Mouse (Mus musculus): ENCODE data around the gene Tas1r3. TPM values are rescaled to one million over a fixed set of nuclear protein-coding genes. Genes with fewer than 3 reads are reported as not detected.
A peak's percentile ranks its signal among the peaks of the same experiment; 100 is the strongest.

Gene Tas1r3
- total and polyA plus RNA-seq, 2 experiments: 0.35 to 0.37 TPM

DNA sequence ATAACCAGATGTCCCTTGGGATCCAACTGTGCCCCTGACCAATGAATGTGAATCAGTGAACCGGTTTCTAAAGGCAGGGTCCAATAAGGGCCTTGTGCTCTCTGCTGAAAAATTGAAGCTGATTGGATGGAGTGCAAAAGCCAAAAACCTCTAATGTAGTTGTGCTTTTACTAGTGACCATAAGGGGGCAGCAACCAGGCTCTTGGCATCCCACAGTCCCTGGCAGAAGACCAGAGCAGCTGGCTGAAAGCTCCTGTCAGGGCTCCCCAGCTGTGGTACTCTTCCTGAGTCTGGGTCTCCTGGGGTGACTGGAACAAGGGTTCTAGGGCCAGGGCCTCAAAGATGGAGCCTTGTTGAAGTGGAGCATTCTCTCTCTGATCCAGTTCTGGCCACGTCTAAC is 29.3 kb downstream of the Tas1r3 start:
- no peak overlapping the region; the same call in 1 of the 2 replicates for H3K27ac ChIP-seq (replicated peaks; ENCODE audit: insufficient read depth, low read depth, low read length)
- peaks cover 18% of the 10 kb centered on the region for H3K4me1 ChIP-seq (ENCODE audit: control insufficient read depth, insufficient read depth, low read length)
- TF ChIP-seq CTCF (IDR thresholded peaks at IDR 0.05; ENCODE audit: low read depth, low read length) (peak; percentile 80), POLR2A (IDR thresholded peaks at IDR 0.05; ENCODE audit: extremely low read depth, insufficient read depth, low read length) (no peak)
- no peaks in the 10 kb centered on the region for H3K36me3 ChIP-seq (ENCODE audit: control insufficient read depth, insufficient read depth, low read length)
- no peak overlapping the region for H3K9ac ChIP-seq (ENCODE audit: low read depth, low read length)
- 13% methylated on average over 2 of the region's 2 CpGs for WGBS
- H3K27me3 ChIP-seq (ENCODE audit: control insufficient read depth, insufficient read depth, low read length): no peaks in the 10 kb centered on the region
- no peak overlapping the region for H3K4me3 ChIP-seq (ENCODE audit: insufficient read depth, low read depth, low read length)
- peaks cover 8% of the 10 kb centered on the region; the same call in 1 of the 2 replicates for H3K79me2 ChIP-seq (ENCODE audit: control insufficient read depth, insufficient read depth, low read length)
- DNase-seq (ENCODE audit: extremely low read depth, low read depth, low spot score): peak; percentile 90

DNA sequence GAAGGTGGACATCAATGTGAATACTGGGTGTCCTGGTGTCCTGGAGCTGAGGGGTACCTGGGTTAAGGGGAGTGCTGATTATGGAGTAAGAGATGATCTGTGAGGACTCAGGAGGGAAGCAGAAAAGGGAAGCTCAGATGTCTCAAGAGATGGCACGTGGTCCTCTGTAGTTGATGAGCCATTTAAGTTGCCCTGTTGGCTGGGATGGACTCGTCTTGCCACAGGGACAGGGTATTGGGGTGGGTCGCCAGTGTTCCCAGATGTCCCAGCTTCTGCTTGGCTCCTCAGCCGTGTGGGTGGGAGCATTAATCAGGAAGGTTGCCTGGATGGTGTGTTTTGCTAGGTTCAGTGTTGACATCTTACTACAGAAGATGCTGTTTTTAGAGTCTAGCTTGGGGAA is 29.9 kb downstream of the Tas1r3 start:
- Histone ChIP-seq H3K27me3 (ENCODE audit: control insufficient read depth, insufficient read depth, low read length) (no peaks in the 10 kb centered on the region), H3K4me3 (ENCODE audit: insufficient read depth, low read depth, low read length) (no peak overlapping the region), H3K36me3 (ENCODE audit: control insufficient read depth, insufficient read depth, low read length) (peaks cover 1% of the 10 kb centered on the region; the same call in 1 of the 2 replicates), H3K9ac (ENCODE audit: low read depth, low read length) (no peak overlapping the region), H3K79me2 (ENCODE audit: control insufficient read depth, insufficient read depth, low read length) (peaks cover 8% of the 10 kb centered on the region; the same call in 1 of the 2 replicates), H3K27ac (replicated peaks; ENCODE audit: insufficient read depth, low read depth, low read length) (no peak overlapping the region), H3K4me1 (ENCODE audit: control insufficient read depth, insufficient read depth, low read length) (peaks cover 18% of the 10 kb centered on the region)
- no peak for DNase-seq (ENCODE audit: extremely low read depth, low read depth, low spot score)
- TF ChIP-seq CTCF (IDR thresholded peaks at IDR 0.05; ENCODE audit: low read depth, low read length): no peak
- no peak for TF ChIP-seq POLR2A (IDR thresholded peaks at IDR 0.05; ENCODE audit: extremely low read depth, insufficient read depth, low read length)
- WGBS: 87% methylated on average over 4 of the region's 4 CpGs

DNA sequence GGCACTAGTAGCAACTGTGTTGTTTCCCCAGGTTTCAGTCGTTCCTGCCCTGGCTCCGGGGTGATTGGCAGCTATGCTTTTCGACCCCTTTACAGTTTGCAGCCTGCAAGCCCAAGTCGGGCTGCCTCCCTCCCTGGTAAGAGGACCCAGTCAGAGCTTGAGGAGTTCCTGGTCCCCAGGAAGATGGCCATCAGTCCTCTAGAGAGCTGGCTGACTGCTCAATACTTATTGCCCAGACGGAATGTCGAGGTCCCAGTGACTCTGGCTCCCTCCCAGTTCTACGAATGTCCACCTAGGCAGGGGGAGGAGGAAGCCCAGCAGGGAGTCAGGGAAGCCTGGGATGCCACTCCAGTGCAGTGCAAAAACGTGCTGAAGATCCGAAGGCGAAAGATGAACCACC is 30.8 kb downstream of the Tas1r3 start:
- peaks cover 18% of the 10 kb centered on the region for H3K4me1 ChIP-seq (ENCODE audit: control insufficient read depth, insufficient read depth, low read length)
- WGBS: 30% methylated on average over 10 of the region's 10 CpGs
- peaks cover 5% of the 10 kb centered on the region for H3K36me3 ChIP-seq (ENCODE audit: control insufficient read depth, insufficient read depth, low read length)
- peak overlapping the region; percentile 92 for H3K4me3 ChIP-seq (ENCODE audit: insufficient read depth, low read depth, low read length)
- no peaks in the 10 kb centered on the region for H3K27me3 ChIP-seq (ENCODE audit: control insufficient read depth, insufficient read depth, low read length)
- peaks cover 8% of the 10 kb centered on the region; the same call in 1 of the 2 replicates for H3K79me2 ChIP-seq (ENCODE audit: control insufficient read depth, insufficient read depth, low read length)
- DNase-seq (ENCODE audit: extremely low read depth, low read depth, low spot score): no peak
- peak overlapping the region; percentile 76 for H3K27ac ChIP-seq (replicated peaks; ENCODE audit: insufficient read depth, low read depth, low read length)
- no peak for TF ChIP-seq CTCF (IDR thresholded peaks at IDR 0.05; ENCODE audit: low read depth, low read length)
- TF ChIP-seq POLR2A (IDR thresholded peaks at IDR 0.05; ENCODE audit: extremely low read depth, insufficient read depth, low read length): no peak
- H3K9ac ChIP-seq (ENCODE audit: low read depth, low read length): peak overlapping the region; percentile 94

DNA sequence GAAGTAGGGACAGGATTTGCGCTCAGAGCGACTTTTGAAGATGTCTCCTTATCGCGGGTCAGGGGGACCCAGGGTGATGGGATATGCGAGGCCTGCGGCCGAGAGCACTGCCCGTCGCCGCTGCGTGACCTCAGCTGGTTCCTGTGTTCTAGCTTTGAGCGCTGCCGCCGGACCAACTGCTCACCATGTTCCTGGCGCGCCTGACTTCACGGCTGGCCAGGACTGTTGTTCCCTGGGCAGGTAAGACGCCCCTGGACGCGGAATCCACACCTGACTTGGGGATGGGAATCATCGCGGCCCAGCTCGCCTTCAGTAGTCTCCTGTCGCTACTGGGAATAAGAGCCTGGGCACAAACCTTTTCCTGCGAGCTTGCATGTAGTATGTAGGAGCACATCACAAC is 31.3 kb downstream of the Tas1r3 start:
- no peak for TF ChIP-seq POLR2A (IDR thresholded peaks at IDR 0.05; ENCODE audit: extremely low read depth, insufficient read depth, low read length)
- no peak for TF ChIP-seq CTCF (IDR thresholded peaks at IDR 0.05; ENCODE audit: low read depth, low read length)
- Histone ChIP-seq H3K27me3 (ENCODE audit: control insufficient read depth, insufficient read depth, low read length) (no peaks in the 10 kb centered on the region), H3K79me2 (ENCODE audit: control insufficient read depth, insufficient read depth, low read length) (peaks cover 8% of the 10 kb centered on the region; the same call in 1 of the 2 replicates), H3K27ac (replicated peaks; ENCODE audit: insufficient read depth, low read depth, low read length) (peak overlapping the region; percentile 76), H3K9ac (ENCODE audit: low read depth, low read length) (peak overlapping the region; percentile 94), H3K36me3 (ENCODE audit: control insufficient read depth, insufficient read depth, low read length) (peaks cover 6% of the 10 kb centered on the region), H3K4me1 (ENCODE audit: control insufficient read depth, insufficient read depth, low read length) (peaks cover 18% of the 10 kb centered on the region), H3K4me3 (ENCODE audit: insufficient read depth, low read depth, low read length) (peak overlapping the region; percentile 92)
- WGBS: under 1% methylated on average over 25 of the region's 25 CpGs
- no peak for DNase-seq (ENCODE audit: extremely low read depth, low read depth, low spot score)

DNA sequence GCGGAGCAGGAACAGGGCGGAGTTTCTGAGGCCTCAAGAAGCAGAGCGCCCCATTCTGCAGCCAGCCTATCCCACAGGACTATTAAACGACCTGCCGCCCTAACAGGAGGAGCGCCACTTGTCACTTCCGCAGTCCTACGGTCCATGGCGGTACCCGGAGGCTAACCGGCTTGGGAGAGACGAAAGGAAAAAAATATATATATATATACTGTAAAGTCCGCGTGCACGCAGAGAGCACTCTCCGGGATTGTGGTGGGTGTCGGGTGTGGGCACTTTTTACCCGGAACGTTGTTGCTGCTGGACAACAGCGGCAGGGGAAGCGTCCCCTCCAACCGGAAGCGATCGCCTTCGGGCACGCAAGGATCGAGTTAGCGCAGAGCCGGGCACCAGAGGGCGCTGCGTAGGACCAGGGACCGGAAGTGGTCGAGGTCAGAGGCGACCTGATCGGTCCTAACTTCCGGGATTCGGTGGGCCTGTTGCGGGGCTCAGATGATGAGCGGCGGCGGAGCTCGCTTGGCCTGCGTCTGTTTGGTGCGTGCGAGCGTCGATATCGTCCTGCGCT is 31.9 kb downstream of the Tas1r3 start, which contains the start of gene Aurkaip1:
Gene Aurkaip1, plus strand, starts transcription at position 68 of the 562 bp plus-strand sequence.
- under 1% methylated on average over 49 of the region's 49 CpGs for WGBS
- Histone ChIP-seq H3K79me2 (ENCODE audit: control insufficient read depth, insufficient read depth, low read length) (peaks cover 8% of the 10 kb centered on the region; the same call in 1 of the 2 replicates), H3K4me3 (ENCODE audit: insufficient read depth, low read depth, low read length) (peak within 1 kb of the TSS; percentile 92), H3K4me1 (ENCODE audit: control insufficient read depth, insufficient read depth, low read length) (peaks cover 18% of the 10 kb centered on the region), H3K27me3 (ENCODE audit: control insufficient read depth, insufficient read depth, low read length) (no peaks in the 10 kb centered on the region), H3K9ac (ENCODE audit: low read depth, low read length) (peak within 1 kb of the TSS; percentile 94), H3K36me3 (ENCODE audit: control insufficient read depth, insufficient read depth, low read length) (peaks cover 9% of the 10 kb centered on the region), H3K27ac (replicated peaks; ENCODE audit: insufficient read depth, low read depth, low read length) (peak within 1 kb of the TSS; percentile 76)
- peak; percentile 88 for DNase-seq (ENCODE audit: extremely low read depth, low read depth, low spot score)
- TF ChIP-seq CTCF (IDR thresholded peaks at IDR 0.05; ENCODE audit: low read depth, low read length) (peak; percentile 87), POLR2A (IDR thresholded peaks at IDR 0.05; ENCODE audit: extremely low read depth, insufficient read depth, low read length) (peak; percentile 73)

DNA sequence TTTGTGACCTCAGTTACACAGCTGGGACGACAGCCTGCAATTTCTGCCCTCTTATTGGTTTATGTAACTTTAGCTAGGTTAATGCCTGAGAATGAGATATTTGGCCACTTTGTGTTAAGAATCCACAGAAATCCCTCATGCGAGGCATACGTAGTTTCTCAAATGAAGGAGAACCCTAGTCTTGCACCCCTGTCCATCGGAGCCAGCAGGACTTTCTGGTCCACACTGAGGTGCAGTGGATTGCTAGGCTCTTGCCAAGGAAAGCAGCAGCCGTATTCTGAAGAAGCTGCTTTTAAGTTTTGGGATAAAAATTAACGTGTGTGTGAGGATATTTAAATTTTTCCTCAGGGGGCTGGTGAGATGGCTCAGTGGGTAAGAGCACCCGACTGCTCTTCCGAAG is 32.6 kb downstream of the Tas1r3 start:
- peaks cover 18% of the 10 kb centered on the region for H3K4me1 ChIP-seq (ENCODE audit: control insufficient read depth, insufficient read depth, low read length)
- H3K79me2 ChIP-seq (ENCODE audit: control insufficient read depth, insufficient read depth, low read length): peaks cover 8% of the 10 kb centered on the region; the same call in 1 of the 2 replicates
- no peak overlapping the region; the same call in 1 of the 2 replicates for H3K27ac ChIP-seq (replicated peaks; ENCODE audit: insufficient read depth, low read depth, low read length)
- WGBS: 50% methylated on average over 8 of the region's 8 CpGs
- DNase-seq (ENCODE audit: extremely low read depth, low read depth, low spot score): no peak
- no peak overlapping the region for H3K9ac ChIP-seq (ENCODE audit: low read depth, low read length)
- H3K27me3 ChIP-seq (ENCODE audit: control insufficient read depth, insufficient read depth, low read length): no peaks in the 10 kb centered on the region
- no peak overlapping the region for H3K4me3 ChIP-seq (ENCODE audit: insufficient read depth, low read depth, low read length)
- H3K36me3 ChIP-seq (ENCODE audit: control insufficient read depth, insufficient read depth, low read length): peaks cover 10% of the 10 kb centered on the region
- TF ChIP-seq CTCF (IDR thresholded peaks at IDR 0.05; ENCODE audit: low read depth, low read length) (no peak), POLR2A (IDR thresholded peaks at IDR 0.05; ENCODE audit: extremely low read depth, insufficient read depth, low read length) (no peak)
